Mouse (Mus musculus) heart, embryonic 14.5 days (tissue): ENCODE results near the gene Sprr2a2. TPM values are rescaled to one million over a fixed set of nuclear protein-coding genes. Genes with fewer than 3 reads are reported as not detected.
"Not testable (repeated sequence)": the region's sequence is repeated elsewhere in the genome, so short reads cannot be mapped to it uniquely, and the experiment has no call there.

ENCODE experiments used
- ATAC-seq: fragments of 200-750 bp; cut with Nextera tagmentation; 2 replicates; pipeline ENCODE4 v1.8.0; 2017; ENCODE audit warnings: low read depth, moderate TSS enrichment; ENCODE audit not compliant: insufficient number of reproducible peaks, insufficient read depth, low FRiP score
- H3K27ac ChIP-seq, 2 experiments: fragments of 200-500 bp in 1 of 2; fragments of 300-500 bp in 1 of 2; sonication (generic) in 1 of 2; replicated peaks in 1 of 2; 2 replicates each; pipeline ENCODE4 v1.5.1; 2012 to 2014; ENCODE audit warnings: low read depth in 2 of 2, low read length in 2 of 2, control low read depth in 1 of 2, mild to moderate bottlenecking in 1 of 2, mixed read lengths in 1 of 2; ENCODE audit not compliant: control insufficient read depth in 1 of 2, insufficient read depth in 1 of 2
- H3K27me3 ChIP-seq: fragments of 300-500 bp; sonication (generic); 2 replicates; pipeline ENCODE4 v1.6.1; 2014; ENCODE audit warnings: mild to moderate bottlenecking, low read length, control low read depth; ENCODE audit not compliant: control insufficient read depth, insufficient read depth
- H3K36me3 ChIP-seq: fragments of 300-500 bp; sonication (generic); 2 replicates; pipeline ENCODE4 v1.6.1; 2014; ENCODE audit warnings: mild to moderate bottlenecking, control low read depth, low read length, mixed read lengths; ENCODE audit not compliant: control insufficient read depth, insufficient read depth
- H3K4me1 ChIP-seq, 2 experiments: fragments of 200-500 bp in 1 of 2; fragments of 300-500 bp in 1 of 2; sonication (generic) in 1 of 2; 2 replicates each; pipeline ENCODE4 v1.6.1; 2012 to 2014; ENCODE audit warnings: low read length in 2 of 2, control low read depth in 1 of 2, mixed read lengths in 1 of 2; ENCODE audit not compliant: control insufficient read depth in 2 of 2, insufficient read depth in 2 of 2
- H3K4me2 ChIP-seq: fragments of 300-500 bp; sonication (generic); 2 replicates; pipeline ENCODE4 v1.6.1; 2014; ENCODE audit warnings: mild to moderate bottlenecking, low read length
- H3K4me3 ChIP-seq, 2 experiments: fragments of 200-500 bp in 1 of 2; fragments of 300-500 bp in 1 of 2; sonication (generic) in 1 of 2; 2 replicates each; pipeline ENCODE4 v1.5.1; 2012 to 2014; ENCODE audit warnings: low read length in 2 of 2, mild to moderate bottlenecking in 2 of 2, control low read depth in 1 of 2, low read depth in 1 of 2, moderate library complexity in 1 of 2; ENCODE audit not compliant: control insufficient read depth in 1 of 2, insufficient read depth in 1 of 2
- H3K9ac ChIP-seq: fragments of 300-500 bp; sonication (generic); 2 replicates; pipeline ENCODE4 v1.6.1; 2014; ENCODE audit warnings: mild to moderate bottlenecking, low read length
- H3K9me3 ChIP-seq: fragments of 300-500 bp; sonication (generic); 2 replicates; pipeline ENCODE4 v1.6.1; 2016; ENCODE audit warnings: low read length, control low read depth; ENCODE audit not compliant: control insufficient read depth
- WGBS: fragments of 180-500 bp; shearing (Covaris S2); extraction: QIAGEN DNeasy Blood & Tissue Kit; methylation state at CpG from one replicate; pipeline ENCODE4 v1.1.7; 2014; 5-methylcytosine and 5-hydroxymethylcytosine counted together
- polyA plus RNA-seq: library from polyadenylated mRNA; unstranded; fragments of >200 nt; fragmentation: Nextera tagmentation; extraction: Ambion mirVana; gene quantifications from 2 replicates; pipeline ENCODE4 v1.2.1, GENCODE M21; 2014

Sprr2a2 gene
- polyA plus RNA-seq, 1 experiment from 2014 or later, result 1.8 TPM

GRCm38 (mm10) chr3:92248494-92248893 lies 32.8 kb downstream of the Sprr2a2 start:
- H3K27me3 ChIP-seq, H3K4me1 ChIP-seq, H3K9me3 ChIP-seq, H3K36me3 ChIP-seq, H3K27ac ChIP-seq, H3K4me2 ChIP-seq, ATAC-seq, H3K9ac ChIP-seq, H3K4me3 ChIP-seq: not testable (repeated sequence)

GRCm38 (mm10) chr3:92250450-92250849 lies 34.7 kb downstream of the Sprr2a2 start:
- not testable (repeated sequence) for H3K4me1 ChIP-seq, H3K9ac ChIP-seq, H3K27me3 ChIP-seq, H3K4me2 ChIP-seq, H3K9me3 ChIP-seq, H3K36me3 ChIP-seq, H3K4me3 ChIP-seq, H3K27ac ChIP-seq, ATAC-seq
- WGBS, result 81% methylated on average over 1 of the region's 2 CpGs

GRCm38 (mm10) chr3:92253860-92254259 lies 38.1 kb downstream of the Sprr2a2 start:
- not testable (repeated sequence) for H3K4me3 ChIP-seq, H3K9me3 ChIP-seq, H3K4me2 ChIP-seq, H3K36me3 ChIP-seq, H3K27me3 ChIP-seq, H3K9ac ChIP-seq, H3K4me1 ChIP-seq, H3K27ac ChIP-seq
- ATAC-seq, result peak; percentile 62; the same call in 1 of the 2 replicates
- no CpG with 5 or more reads among the region's 8 CpGs for WGBS

GRCm38 (mm10) chr3:92258526-92258925 lies 42.8 kb downstream of the Sprr2a2 start:
- ATAC-seq, H3K27me3 ChIP-seq, H3K27ac ChIP-seq, H3K4me2 ChIP-seq, H3K4me3 ChIP-seq, H3K9me3 ChIP-seq, H3K4me1 ChIP-seq, H3K36me3 ChIP-seq, H3K9ac ChIP-seq: not testable (repeated sequence)

GRCm38 (mm10) chr3:92263462-92263861 lies 47.7 kb downstream of the Sprr2a2 start:
- not testable (repeated sequence) for H3K36me3 ChIP-seq, ATAC-seq, H3K4me2 ChIP-seq, H3K9ac ChIP-seq, H3K27ac ChIP-seq, H3K4me3 ChIP-seq, H3K27me3 ChIP-seq, H3K4me1 ChIP-seq, H3K9me3 ChIP-seq
- WGBS, result no CpG with 5 or more reads among the region's 2 CpGs

- not testable (repeated sequence) for H3K4me1 ChIP-seq, H3K4me2 ChIP-seq, H3K9ac ChIP-seq, H3K4me3 ChIP-seq, H3K27ac ChIP-seq, H3K27me3 ChIP-seq, H3K36me3 ChIP-seq, H3K9me3 ChIP-seq
- ATAC-seq, result 0 out of 2 replicates have a peak, but pooled peaks have one; percentile 21
- WGBS, result no CpG with 5 or more reads among the region's 4 CpGs
These were observed 55.8 kb downstream of the Sprr2a2 start for GRCm38 (mm10) chr3:92271414-92271985.

- H3K9me3 ChIP-seq, H3K4me2 ChIP-seq, H3K27ac ChIP-seq, H3K36me3 ChIP-seq, H3K4me1 ChIP-seq, H3K4me3 ChIP-seq, H3K27me3 ChIP-seq, ATAC-seq, H3K9ac ChIP-seq: not testable (repeated sequence)
These were observed 57.8 kb downstream of the Sprr2a2 start for GRCm38 (mm10) chr3:92273504-92273903.

GRCm38 (mm10) chr3:92274018-92274417 lies 58.3 kb downstream of the Sprr2a2 start:
- not testable (repeated sequence) for H3K4me3 ChIP-seq, H3K4me2 ChIP-seq, H3K4me1 ChIP-seq, H3K9ac ChIP-seq, H3K9me3 ChIP-seq, H3K27ac ChIP-seq, H3K36me3 ChIP-seq, ATAC-seq, H3K27me3 ChIP-seq
- WGBS, result no CpG with 5 or more reads among the region's 1 CpGs
